Mouse (Mus musculus): ENCODE results near the gene A930033H14Rik.

DNA sequence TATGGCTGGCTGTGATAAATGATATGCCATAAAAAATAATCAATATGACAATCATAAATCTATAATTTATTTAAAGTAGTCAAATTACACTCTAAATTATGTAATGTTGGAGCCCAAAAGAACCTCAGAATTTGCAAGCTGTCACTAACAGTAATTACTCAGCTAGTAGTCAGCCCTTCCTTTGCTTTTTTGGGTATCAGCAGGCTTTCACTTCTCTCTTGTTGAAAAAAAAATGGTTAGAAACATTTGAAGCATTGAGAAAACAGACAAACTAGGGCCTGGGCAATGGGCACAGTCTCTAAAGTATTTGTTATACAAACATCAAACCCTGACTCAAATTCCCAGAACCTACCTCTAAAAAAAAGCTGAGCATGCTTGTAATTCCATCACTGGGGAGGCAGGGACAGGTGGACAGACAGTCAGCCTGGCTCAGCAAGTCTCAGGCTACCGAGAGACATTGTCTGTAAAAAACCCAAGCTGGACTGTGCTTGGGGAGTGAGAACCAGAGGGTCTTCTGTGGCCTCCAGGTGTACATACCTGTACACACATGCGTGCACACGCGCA, 4.3 kb upstream of the A930033H14Rik start:
- TF ChIP-seq CTCF (IDR thresholded peaks at IDR 0.05; ENCODE audit: control insufficient read depth, insufficient read depth, low read length) (no peak), POLR2A (IDR thresholded peaks at IDR 0.05; ENCODE audit: borderline replicate concordance, control insufficient read depth, low read depth, low read length) (no peak)
